Mouse (Mus musculus) hindbrain, embryonic 15.5 days (tissue): ENCODE measurements around the gene Syt8. TPM values are rescaled to one million over a fixed set of nuclear protein-coding genes. Genes with fewer than 3 reads are reported as not detected.
A peak's percentile ranks its signal among the peaks of the same experiment; 100 is the strongest.

Source experiments
- ATAC-seq: fragments of 200-750 bp; cut with Nextera tagmentation; 2 replicates; pipeline ENCODE4 v1.8.0; 2017; ENCODE audit warnings: low read depth, moderate number of reproducible peaks, moderate TSS enrichment; ENCODE audit not compliant: low FRiP score
- H3K27ac ChIP-seq: fragments of 300-500 bp; sonication (generic); replicated peaks from 2 replicates; pipeline ENCODE4 v1.5.1; 2015; ENCODE audit warnings: mild to moderate bottlenecking, inconsistent platforms
- H3K27me3 ChIP-seq: fragments of 300-500 bp; sonication (generic); 2 replicates; pipeline ENCODE4 v1.6.1; 2015; ENCODE audit warnings: control low read depth, inconsistent platforms
- H3K36me3 ChIP-seq: fragments of 300-500 bp; sonication (generic); 2 replicates; pipeline ENCODE4 v1.6.1; 2015; ENCODE audit warnings: control low read depth, inconsistent platforms
- H3K4me1 ChIP-seq: fragments of 300-500 bp; sonication (generic); replicated peaks from 2 replicates; pipeline ENCODE4 v1.6.1; 2015; ENCODE audit warnings: control low read depth, inconsistent platforms
- H3K4me2 ChIP-seq: fragments of 300-500 bp; sonication (generic); 2 replicates; pipeline ENCODE4 v1.6.1; 2015; ENCODE audit warnings: moderate library complexity, mild to moderate bottlenecking, inconsistent platforms
- H3K4me3 ChIP-seq: fragments of 300-500 bp; sonication (generic); 2 replicates; pipeline ENCODE4 v1.5.1; 2015; ENCODE audit warnings: mild to moderate bottlenecking, inconsistent platforms
- H3K9ac ChIP-seq: fragments of 300-500 bp; sonication (generic); 2 replicates; pipeline ENCODE4 v1.6.1; 2015; ENCODE audit warnings: inconsistent platforms
- H3K9me3 ChIP-seq: fragments of 300-500 bp; sonication (generic); 2 replicates; pipeline ENCODE4 v1.6.1; 2016; ENCODE audit warnings: control low read depth, inconsistent platforms
- whole genome bisulfite sequencing: fragments of 180-500 bp; shearing (Covaris S2); methylation state at CpG from one replicate; pipeline ENCODE4 v1.1.7; 2015; 5-methylcytosine and 5-hydroxymethylcytosine counted together
- polyA plus RNA-seq: library from polyadenylated mRNA; unstranded; fragments of >200 nt; fragmentation: Nextera tagmentation; extraction: Ambion mirVana; gene quantifications from 2 replicates; pipeline ENCODE4 v1.2.1, GENCODE M21; 2015

The Syt8 gene
- polyA plus RNA-seq, 1 experiment from 2014 or later: not detected

DNA sequence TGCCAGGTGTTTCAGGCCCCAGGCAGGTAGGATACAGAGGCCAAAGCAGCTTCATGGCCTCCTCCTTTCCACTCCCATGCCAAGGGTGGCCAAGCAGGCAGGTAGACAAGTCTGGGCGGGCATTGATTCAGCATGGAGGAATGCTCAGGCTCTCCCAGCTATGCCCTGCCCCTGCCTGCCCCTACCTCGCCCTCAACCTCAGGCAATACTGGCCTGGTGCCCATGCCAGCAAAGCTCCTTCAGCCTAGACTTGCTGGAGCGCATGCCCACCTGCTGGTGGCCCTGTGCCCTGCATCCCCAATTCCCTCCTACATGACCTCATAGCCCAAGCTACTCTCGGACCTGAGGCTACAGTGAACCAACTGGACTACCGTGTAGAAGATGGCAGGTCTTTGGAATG, 2.7 kb downstream of the Syt8 start:
- no peak overlapping the region for H3K4me3 ChIP-seq
- ATAC-seq: no peak
- H3K9ac ChIP-seq: no peak overlapping the region
- no peaks in the 10 kb centered on the region for H3K36me3 ChIP-seq
- no peak overlapping the region for H3K4me2 ChIP-seq
- no peaks in the 10 kb centered on the region for H3K9me3 ChIP-seq
- H3K27ac ChIP-seq: no peak overlapping the region
- no peaks in the 10 kb centered on the region for H3K4me1 ChIP-seq
- no peaks in the 10 kb centered on the region for H3K27me3 ChIP-seq
- 84% methylated on average over 5 of the region's 5 CpGs for WGBS

DNA sequence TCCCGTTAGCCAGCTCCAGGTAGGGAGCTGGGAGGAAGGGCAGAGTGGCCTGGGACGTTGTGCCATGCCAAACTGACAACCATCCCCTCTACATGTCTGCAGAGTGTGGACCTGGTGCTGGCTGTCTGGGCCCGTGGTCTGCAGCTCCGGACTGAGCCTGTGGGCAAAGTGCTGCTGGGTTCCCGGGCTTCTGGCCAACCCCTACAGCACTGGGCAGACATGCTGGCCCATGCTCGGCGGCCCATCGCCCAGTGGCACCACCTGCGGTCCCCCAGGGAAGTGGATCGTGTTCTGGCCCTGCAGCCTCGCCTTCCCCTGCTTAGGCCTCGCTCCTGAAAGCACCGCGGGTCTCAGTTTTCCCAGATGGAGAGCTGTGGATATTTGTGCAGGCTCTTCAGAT, 5.3 kb downstream of the Syt8 start:
- Histone ChIP-seq H3K27me3 (no peaks in the 10 kb centered on the region), H3K4me3 (no peak overlapping the region), H3K9me3 (no peaks in the 10 kb centered on the region), H3K9ac (no peak overlapping the region), H3K27ac (no peak overlapping the region), H3K36me3 (no peaks in the 10 kb centered on the region), H3K4me2 (no peak overlapping the region), H3K4me1 (no peaks in the 10 kb centered on the region)
- WGBS: 82% methylated on average over 14 of the region's 14 CpGs
- no peak for ATAC-seq

GRCm38 (mm10) chr7:142440657-142441114, 6.0 kb downstream of the Syt8 start:
- WGBS: 54% methylated on average over 5 of the region's 5 CpGs
- Histone ChIP-seq H3K9me3 (no peaks in the 10 kb centered on the region), H3K27me3 (no peaks in the 10 kb centered on the region), H3K27ac (no peak overlapping the region), H3K4me2 (no peak overlapping the region), H3K36me3 (no peaks in the 10 kb centered on the region), H3K4me3 (no peak overlapping the region), H3K4me1 (no peaks in the 10 kb centered on the region), H3K9ac (no peak overlapping the region)
- ATAC-seq: peak; percentile 65; the same call in 1 of the 2 replicates

GRCm38 (mm10) chr7:142441585-142441984, 6.9 kb downstream of the Syt8 start, which contains the start of gene Tnni2:
Tnni2 (plus strand) TSS chr7:142441808.
- WGBS: 86% methylated on average over 9 of the region's 9 CpGs
- Histone ChIP-seq H3K27ac (no peak within 1 kb of the TSS), H3K27me3 (no peaks in the 10 kb centered on the region), H3K36me3 (no peaks in the 10 kb centered on the region), H3K9me3 (no peaks in the 10 kb centered on the region), H3K4me1 (no peaks in the 10 kb centered on the region), H3K4me3 (no peak within 1 kb of the TSS), H3K9ac (no peak within 1 kb of the TSS), H3K4me2 (no peak within 1 kb of the TSS)
- no peak for ATAC-seq

DNA sequence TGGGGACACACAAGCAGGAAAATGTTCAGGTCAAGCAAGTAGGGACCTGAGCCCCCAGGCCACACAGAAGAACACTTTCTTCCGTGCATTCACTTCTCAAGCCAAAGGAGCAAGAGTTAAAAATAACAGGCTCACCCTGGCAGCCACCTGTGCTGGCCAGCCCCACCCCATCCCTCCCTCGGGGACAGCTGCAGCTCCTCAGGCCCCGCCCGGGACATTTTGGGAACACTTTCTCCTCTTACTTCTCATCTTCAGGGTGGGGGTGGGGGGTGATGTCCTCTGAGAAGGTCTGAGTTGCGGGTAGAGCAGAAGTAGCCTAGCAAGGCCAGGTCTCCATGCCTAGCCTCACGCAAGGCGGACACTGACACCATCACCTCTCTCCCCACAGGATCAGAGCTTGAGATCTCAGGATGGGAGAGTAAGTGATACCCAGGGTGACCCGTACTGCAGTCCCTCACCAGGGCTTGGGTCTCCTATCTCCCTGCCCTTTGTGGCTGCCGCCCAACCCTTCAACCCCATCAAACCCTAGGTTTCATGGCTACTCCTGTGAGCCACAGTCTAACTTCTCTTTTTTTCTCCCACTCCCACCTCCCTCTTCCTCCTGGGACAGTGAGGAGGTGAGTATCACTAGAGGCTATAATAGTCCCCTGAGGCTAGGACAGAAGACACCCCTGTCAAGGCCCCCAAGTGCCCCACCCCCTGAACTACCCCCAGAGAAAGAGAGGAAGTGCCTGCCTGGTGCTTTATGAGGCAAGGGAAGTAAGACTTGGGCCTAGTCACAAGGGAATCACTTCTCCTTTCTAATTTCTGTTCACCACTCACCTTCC, 7.6 kb downstream of the Syt8 start:
- no peak for ATAC-seq
- Histone ChIP-seq H3K27ac (no peak overlapping the region), H3K27me3 (no peaks in the 10 kb centered on the region), H3K4me1 (no peaks in the 10 kb centered on the region), H3K4me3 (no peak overlapping the region), H3K9ac (no peak overlapping the region), H3K9me3 (no peaks in the 10 kb centered on the region), H3K36me3 (no peaks in the 10 kb centered on the region), H3K4me2 (no peak overlapping the region)
- WGBS: 79% methylated on average over 9 of the region's 9 CpGs

DNA sequence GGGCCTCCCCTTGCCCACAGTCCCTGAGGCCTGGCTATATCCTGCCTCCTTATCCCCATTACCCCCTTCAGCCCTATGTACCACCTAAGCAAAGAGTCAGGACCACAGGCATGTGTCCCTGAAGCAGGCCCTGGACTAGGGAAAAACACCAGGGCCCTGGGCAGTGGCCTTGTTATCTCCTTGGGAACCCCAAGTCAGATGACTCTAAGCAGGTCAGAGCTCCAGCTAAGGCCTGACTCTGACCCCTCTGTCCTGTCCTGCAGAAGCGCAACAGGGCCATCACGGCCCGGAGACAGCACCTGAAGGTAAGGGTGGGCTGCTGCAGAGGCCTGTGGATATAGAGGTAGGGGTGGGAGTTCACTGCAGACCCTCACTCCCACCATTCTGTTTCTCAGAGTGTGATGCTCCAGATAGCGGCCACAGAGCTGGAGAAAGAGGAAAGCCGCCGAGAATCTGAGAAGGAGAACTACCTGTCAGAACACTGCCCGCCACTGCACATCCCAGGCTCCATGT, 8.3 kb downstream of the Syt8 start:
- H3K36me3 ChIP-seq: no peaks in the 10 kb centered on the region
- H3K27me3 ChIP-seq: no peaks in the 10 kb centered on the region
- ATAC-seq: no peak
- H3K4me2 ChIP-seq: no peak overlapping the region
- H3K9ac ChIP-seq: no peak overlapping the region
- 94% methylated on average over 7 of the region's 7 CpGs for WGBS
- no peaks in the 10 kb centered on the region for H3K9me3 ChIP-seq
- H3K27ac ChIP-seq: no peak overlapping the region
- H3K4me3 ChIP-seq: no peak overlapping the region
- H3K4me1 ChIP-seq: no peaks in the 10 kb centered on the region

DNA sequence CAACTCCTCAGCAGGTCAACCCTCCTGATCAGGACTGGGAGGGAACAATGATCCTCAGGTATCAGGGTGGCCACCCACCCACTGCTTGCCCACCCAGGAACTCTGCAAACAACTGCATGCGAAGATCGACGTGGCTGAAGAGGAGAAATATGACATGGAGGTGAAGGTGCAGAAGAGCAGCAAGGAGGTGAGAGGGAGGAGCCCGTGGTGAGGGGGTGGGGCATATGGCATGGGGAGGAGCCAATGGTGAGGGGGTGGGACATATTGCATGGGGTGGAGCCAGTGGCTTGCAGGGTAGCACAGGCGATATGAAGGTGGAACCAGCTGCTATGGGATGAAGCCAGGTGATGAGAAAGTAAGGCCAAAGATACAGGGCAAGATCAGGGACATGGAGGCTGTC, 8.8 kb downstream of the Syt8 start:
- ATAC-seq: no peak
- Histone ChIP-seq H3K4me3 (no peak overlapping the region), H3K9ac (no peak overlapping the region)

GRCm38 (mm10) chr7:142444171-142444570, 9.5 kb downstream of the Syt8 start:
- 91% methylated on average over 6 of the region's 6 CpGs for WGBS
- Histone ChIP-seq H3K4me2 (no peak overlapping the region), H3K27ac (no peak overlapping the region), H3K4me3 (no peak overlapping the region), H3K4me1 (no peaks in the 10 kb centered on the region), H3K9me3 (no peaks in the 10 kb centered on the region), H3K36me3 (no peaks in the 10 kb centered on the region), H3K27me3 (no peaks in the 10 kb centered on the region), H3K9ac (no peak overlapping the region)
- ATAC-seq: no peak

More for the DNA sequence above, 8.8 kb downstream of the Syt8 start:
- H3K27me3 ChIP-seq: no peaks in the 10 kb centered on the region
- H3K36me3 ChIP-seq: no peaks in the 10 kb centered on the region
- H3K9me3 ChIP-seq: no peaks in the 10 kb centered on the region
- no peak overlapping the region for H3K4me2 ChIP-seq
- H3K27ac ChIP-seq: no peak overlapping the region
- 81% methylated on average over 5 of the region's 5 CpGs for WGBS
- H3K4me1 ChIP-seq: no peaks in the 10 kb centered on the region

GRCm38 (mm10) chr7:142445324-142445723, 10.7 kb downstream of the Syt8 start:
- Histone ChIP-seq H3K4me1 (no peaks in the 10 kb centered on the region), H3K27me3 (no peaks in the 10 kb centered on the region), H3K36me3 (no peaks in the 10 kb centered on the region), H3K4me3 (no peak overlapping the region), H3K9me3 (no peaks in the 10 kb centered on the region), H3K27ac (no peak overlapping the region), H3K4me2 (no peak overlapping the region), H3K9ac (no peak overlapping the region)
- no peak for ATAC-seq
- 94% methylated on average over 6 of the region's 6 CpGs for WGBS

DNA sequence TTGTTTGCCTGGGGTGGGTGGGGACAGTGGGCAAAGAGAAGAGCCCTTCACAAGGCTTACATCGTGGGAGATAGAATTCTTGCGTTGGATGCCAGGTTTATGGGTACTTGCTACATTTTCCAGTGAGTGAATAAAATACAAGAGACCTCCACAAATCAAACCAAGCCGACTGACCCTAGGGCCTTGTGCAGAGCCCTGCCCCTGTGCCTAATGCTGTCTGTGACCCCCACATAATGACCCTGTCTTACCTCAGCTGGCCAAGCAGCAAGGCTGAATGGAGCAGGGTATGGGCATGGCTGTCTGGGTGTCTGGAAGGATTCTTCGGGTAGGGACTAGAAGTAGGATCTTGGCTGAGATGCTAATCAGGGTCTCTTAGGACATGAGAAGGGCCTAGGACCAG, 11.6 kb downstream of the Syt8 start:
- ATAC-seq: no peak
- Histone ChIP-seq H3K27ac (no peak overlapping the region), H3K4me1 (no peaks in the 10 kb centered on the region), H3K9me3 (no peaks in the 10 kb centered on the region), H3K9ac (no peak overlapping the region), H3K4me3 (no peak overlapping the region), H3K27me3 (no peaks in the 10 kb centered on the region), H3K4me2 (no peak overlapping the region), H3K36me3 (no peaks in the 10 kb centered on the region)
- 94% methylated on average over 4 of the region's 4 CpGs for WGBS

DNA sequence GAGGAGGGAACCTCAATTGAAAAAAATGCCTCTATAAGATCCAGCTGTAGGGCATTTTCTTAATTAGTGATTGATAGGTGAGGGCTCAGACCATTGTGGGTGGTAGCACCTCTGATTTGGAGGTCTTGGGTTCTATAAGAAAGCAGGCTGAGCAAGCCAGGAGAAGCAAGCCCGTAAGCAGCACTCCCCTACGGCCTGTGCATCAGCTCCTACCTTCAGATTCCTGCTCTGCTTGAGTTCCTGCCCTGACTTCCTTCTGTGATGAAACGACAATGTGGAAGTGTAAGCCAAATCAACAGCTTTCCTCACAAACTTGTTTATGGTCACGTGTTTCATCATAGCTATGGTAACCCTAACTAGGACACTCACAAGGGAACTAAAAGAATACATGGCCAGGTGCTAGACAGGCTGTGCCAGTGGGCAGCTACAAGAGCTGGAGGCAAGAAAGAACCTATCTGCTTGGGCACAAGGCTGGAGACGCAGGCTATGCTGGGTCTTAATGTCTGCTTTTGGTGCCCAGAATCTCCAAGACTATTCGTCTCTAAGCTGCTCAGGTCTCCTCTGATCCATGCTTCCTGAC, 14.5 kb downstream of the Syt8 start:
- Histone ChIP-seq H3K4me2 (no peak overlapping the region), H3K9ac (no peak overlapping the region), H3K4me3 (no peak overlapping the region), H3K4me1 (no peaks in the 10 kb centered on the region), H3K9me3 (no peaks in the 10 kb centered on the region), H3K27ac (no peak overlapping the region), H3K36me3 (no peaks in the 10 kb centered on the region), H3K27me3 (no peaks in the 10 kb centered on the region)
- WGBS: 80% methylated on average over 6 of the region's 6 CpGs
- ATAC-seq: no peak

DNA sequence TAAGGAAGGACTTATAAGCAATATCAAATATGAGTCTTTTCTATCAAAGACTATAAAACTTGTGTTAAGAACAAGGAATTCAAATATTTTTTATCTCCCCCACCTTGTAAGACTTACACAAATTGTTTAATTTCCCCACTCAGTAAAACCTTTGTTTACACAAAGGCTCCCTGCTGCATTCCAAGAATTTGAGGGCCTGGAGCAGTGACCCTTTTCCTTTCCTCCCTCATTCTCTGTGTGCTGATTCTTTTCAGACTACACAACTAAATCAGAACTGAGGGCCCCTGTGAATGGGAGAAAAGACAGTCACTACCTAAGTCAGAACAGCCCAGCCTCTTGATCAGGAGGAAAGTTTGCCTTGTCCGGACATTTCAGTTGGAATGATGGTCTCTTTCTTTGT, 20.1 kb downstream of the Syt8 start:
- Histone ChIP-seq H3K4me2 (no peak overlapping the region), H3K9me3 (no peaks in the 10 kb centered on the region), H3K4me1 (peaks cover 19% of the 10 kb centered on the region), H3K9ac (no peak overlapping the region), H3K36me3 (no peaks in the 10 kb centered on the region), H3K27ac (no peak overlapping the region), H3K27me3 (no peaks in the 10 kb centered on the region), H3K4me3 (no peak overlapping the region)
- 33% methylated on average over 1 of the region's 1 CpGs for WGBS
- no peak for ATAC-seq
